Mouse (Mus musculus) kidney, postnatal 36 days (tissue): ENCODE data around the gene Hivep3.
A peak's percentile ranks its signal among the peaks of the same experiment; 100 is the strongest.

Source experiments
- DNase-seq, 2 experiments: peaks; one replicate each; pipeline ENCODE4 v3.0.0; 2021 to 2022; ENCODE audit warnings: mixed read lengths in 2 of 2

Gene Hivep3

DNA sequence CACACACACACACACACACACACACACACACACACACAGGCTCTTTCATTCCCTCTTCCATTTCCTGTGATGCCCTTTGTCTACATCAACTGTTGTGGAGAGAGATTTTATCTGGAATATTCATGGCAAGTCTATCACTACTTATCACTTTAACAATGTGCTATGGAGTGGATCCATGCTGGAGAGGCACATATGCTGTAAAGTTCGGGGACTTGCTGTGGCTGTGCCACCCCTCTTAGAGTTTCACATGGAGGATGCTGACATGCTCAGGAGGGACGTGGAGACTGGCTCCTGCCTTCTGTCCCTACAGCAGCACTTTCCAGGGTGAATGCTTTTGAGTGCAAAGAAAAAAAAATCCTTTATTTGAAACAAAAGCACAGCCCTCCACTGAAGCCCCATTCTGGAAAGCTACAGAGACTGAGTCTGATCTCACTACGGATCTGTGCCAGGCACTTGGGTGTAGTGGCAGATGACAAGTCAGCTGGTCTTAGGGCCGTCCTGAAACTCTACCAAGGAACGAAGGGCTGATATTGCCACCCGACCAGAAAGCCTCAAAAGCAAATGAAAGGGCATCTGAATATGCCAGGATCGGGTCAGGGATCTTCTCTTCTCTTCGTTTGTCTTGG is 143.1 kb downstream of the Hivep3 start:
- DNase-seq = no peak

DNA sequence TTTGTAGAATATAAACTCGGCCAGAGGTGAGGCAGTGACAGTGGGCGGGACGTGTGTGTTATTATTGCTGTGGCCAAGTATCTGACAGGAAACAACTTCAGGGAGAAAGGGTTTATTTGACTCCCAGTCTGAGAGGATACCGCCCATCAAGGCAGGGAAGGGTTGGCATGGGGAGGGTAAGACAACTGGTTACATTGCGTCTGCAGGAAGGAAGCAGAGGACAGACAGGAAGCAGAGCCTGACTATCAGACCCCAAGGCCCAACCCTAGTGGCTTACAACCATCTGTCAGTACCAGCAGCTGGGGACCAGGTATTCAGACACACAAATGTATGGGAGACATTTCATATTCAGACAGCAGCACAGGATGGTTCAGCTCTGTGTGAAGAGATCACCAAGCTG is 144.6 kb downstream of the Hivep3 start:
- no peak for DNase-seq

DNA sequence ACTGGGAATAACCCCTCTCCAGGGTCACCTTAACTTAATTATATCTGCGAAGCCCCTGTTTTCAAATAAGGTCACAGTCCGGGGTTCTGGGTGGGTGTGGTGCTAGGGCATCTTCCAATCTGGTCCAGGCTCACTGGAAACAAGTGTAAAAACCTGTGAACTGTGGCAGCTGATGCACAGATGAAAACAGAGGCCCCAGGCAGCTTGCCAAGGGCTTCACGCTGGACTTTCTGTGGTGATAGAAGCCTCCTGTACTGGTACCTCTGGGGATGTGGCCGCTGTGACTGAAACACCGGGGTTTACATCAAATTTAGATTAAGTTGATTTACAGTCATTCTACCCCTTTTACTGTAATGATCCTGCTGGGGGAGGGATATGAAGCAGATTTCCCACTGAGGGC is 146.1 kb downstream of the Hivep3 start:
- DNase-seq = no peak

DNA sequence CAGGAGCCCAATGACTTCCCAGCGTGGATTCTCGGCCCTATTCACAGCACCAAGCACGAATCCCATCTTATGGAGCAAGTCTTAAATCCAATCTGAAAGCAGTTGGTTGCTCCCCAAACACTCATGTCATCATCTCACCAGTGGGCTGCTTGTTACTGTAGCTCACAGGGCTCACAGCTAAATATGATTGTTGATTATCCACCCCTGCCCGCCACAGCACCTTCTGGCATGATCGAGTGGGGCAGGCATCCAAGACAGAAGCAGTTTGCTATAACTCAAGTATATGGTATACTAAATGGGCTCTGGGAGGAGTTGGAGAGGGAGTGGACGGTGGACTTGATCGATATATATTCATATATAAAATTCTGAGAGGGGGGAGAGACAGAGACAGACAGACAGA is 146.7 kb downstream of the Hivep3 start:
- no peak for DNase-seq

DNA sequence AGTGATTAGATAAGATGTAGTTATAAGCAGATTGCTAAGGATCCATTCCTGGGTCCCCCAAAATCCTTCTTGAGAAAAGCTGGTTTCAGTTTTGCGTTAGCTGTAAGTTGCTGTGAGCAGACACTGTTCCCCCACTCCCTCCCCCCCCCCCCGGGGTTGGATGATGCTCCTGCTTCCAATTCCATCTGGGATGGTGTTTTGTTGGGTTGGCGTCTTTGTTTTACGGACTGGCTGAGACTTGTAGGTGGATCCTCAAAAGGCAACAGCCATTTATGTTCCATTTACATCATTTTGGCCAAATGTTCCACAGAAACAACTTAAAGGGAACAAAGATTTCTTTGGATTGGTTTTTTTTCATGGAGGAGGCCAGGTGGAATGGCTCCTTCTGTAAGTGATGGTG is 147.7 kb downstream of the Hivep3 start:
- no peak for DNase-seq

GRCm38 (mm10) chr4:119882401-119882800 is 148.8 kb downstream of the Hivep3 start:
- no peak for DNase-seq

- DNase-seq = no peak
Observed at GRCm38 (mm10) chr4:119882814-119883213, 149.2 kb downstream of the Hivep3 start.

- no peak for DNase-seq
Observed at GRCm38 (mm10) chr4:119886621-119887020, 153.0 kb downstream of the Hivep3 start.

- no peak for DNase-seq
Observed at GRCm38 (mm10) chr4:119887523-119888177, 154.1 kb downstream of the Hivep3 start.

DNA sequence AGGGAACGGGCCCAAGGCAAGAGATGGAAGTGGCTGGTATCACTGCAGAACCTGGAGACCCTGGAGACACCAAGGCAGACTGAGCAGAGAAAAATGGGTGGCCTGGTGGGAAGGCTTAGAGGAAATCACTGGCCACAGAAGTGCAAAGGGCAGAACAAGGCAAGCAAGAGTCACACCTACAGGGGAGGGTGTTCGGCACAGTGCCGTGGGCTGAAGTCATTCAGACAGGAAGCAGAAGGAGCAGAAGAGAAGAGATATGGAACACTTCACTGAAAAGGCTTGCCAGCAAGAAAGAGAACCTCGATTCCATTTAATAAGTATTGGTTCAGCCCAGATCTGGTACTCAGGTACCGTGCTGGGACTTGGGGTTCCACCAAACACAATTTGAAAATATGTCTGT is 156.2 kb downstream of the Hivep3 start:
- DNase-seq = no peak

- no peak for DNase-seq
Observed at GRCm38 (mm10) chr4:119893255-119893779, 159.7 kb downstream of the Hivep3 start.

DNA sequence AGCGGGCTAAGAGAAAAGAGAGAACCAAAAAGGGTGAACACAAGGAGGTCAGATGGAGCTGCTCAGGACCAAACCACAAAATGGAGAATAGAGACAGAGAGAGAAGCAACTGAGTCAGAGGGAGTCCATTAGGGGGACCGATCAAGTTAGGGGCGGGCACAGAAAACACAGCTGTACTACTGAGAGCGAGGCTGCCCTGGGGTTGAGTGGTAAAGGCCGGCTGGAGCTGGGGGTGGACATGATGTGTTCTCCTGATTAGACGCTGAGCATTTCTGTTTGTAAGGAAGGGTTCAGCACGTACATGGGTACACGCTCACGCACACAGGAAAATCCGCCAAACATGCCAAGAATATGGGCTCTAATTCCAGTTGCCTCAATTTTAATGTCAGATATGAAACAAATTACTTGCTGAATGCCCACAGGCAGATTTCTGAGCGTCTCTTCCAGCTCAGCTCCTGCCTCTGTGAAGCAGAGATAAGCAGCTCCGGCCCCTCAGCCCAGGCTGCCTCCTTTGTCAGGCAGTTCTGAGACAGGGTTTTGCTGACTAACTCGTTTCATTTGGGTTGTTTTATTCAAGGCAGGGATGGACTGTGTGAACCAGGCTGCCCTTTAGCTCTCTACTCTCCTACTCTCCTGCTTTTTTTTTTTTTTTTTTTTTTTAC is 161.3 kb downstream of the Hivep3 start:
- DNase-seq = no peak

DNA sequence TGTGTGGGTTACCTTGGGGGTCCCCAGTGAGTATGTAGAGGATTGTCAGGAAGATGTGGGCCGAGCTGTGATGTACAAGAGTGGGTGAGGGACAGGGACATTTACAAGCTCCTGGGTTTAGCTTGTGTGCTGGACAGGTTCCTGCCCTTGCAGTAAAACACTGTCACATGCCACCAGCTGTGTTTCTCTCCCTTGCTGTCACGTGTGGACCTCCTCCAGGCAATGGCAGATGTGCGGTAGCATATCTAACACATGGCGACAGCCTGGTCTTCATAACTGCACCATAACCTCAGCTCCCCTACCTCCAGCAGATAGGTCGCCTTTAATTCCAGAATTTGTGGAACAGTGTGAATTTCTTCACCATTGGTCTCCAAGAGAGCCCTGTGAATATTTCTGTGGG is 161.9 kb downstream of the Hivep3 start:
- DNase-seq = no peak

DNA sequence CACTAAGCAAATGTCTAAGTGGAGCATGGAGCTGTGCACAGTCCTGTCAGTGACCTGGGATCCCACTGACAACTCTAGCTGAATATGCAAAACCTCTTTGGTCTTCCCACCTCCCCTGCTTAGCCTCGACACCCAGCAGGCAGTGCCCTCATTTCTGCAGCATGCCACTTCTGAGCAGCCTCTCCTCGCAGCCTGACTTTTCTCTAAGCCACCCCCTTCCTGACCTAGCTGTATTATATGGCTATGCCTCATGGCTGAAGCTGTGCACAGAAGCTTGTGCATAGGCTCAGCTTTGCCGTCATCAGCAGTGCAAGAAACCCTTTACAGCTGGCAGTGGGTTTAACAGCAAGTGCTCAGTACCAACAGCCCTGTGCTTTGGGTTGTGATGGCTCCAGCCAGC is 163.0 kb downstream of the Hivep3 start:
- no peak for DNase-seq

DNA sequence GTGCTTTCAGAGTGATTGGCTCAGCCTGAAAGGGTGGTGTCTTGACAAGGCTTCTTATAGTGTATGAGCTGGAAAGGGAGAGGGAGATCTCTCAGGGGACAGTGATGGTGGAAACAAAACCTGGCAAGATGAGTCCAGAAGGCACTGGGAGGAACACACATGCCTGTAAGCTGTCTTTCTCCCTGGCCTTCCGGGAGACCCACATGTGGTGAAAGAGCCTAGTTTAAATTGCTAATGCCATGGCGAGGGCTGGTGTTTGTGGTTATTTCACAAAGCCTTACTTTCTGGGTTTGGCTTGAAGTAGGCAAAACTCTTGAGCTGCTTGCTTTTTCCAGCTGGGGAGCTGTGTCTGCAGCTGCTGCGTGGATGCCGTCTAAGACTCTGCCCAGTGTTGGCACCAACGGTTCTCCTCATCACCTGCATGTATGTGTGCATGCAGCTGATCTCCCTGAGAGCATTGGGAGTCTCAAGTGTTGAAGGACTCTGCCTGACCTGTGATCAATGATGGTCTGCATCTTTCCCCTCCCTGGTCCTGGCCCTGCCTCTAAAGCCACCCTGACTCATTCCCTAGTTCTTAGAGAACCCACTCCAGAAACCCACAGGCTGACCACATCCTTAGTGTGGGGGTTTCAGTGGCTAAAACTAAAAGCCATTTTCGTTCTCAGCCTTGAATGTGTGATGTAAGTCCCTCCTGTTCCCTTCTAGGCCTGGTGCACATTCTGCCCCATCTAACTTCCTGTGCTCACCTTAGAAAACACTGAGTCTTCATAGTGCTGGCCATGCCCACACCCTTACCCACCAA is 163.7 kb downstream of the Hivep3 start:
- DNase-seq = no peak

DNA sequence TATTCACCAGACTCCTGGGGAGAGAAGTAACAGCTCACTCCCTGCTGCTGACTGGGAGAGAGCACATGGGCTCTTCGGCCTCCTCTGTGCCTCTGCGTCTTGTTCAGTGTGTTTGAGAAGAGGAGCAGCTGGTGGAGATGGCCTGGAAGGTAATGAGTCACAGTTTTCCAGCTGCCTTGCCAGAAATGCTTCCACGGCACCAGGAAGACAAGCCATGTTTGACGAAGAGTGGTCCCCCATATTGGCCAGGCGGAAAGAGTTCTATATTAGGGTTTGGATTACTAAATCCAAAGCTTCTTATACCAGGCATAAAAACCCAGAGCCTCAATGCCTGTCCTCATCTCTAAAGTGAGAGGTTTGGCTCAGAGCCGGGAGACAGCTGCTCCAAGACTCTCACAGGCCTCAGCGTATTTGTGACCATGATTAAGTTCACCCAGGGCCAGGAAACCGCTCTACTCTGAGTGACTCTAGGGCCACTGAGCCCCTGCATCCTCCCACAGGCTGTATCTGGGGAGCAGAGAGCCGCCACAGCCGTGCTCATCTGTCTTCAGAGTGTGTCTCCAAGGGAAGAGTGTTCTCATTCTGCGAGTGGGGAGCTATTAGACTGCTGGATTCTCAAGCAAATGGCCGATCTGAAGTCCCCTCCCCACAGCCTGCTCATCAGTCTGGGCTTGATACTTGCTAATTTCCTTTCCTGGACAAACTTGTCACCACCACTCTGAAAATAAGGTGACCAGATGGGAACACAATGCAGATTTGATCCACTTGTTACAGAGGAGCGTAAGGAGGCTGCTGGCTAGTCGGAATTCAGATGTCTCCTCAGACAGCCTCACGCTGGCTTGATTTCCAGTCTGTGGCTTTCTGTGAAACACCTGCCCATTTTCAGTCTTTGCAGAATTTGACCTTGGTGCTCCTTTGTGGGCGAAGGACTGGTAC is 168.2 kb downstream of the Hivep3 start:
- peak in 1 of 2 experiments; percentile 28 for DNase-seq

- peak in 1 of 2 experiments; percentile 36 for DNase-seq
Observed at GRCm38 (mm10) chr4:119903328-119903727, 169.7 kb downstream of the Hivep3 start.

GRCm38 (mm10) chr4:119903806-119904205 is 170.2 kb downstream of the Hivep3 start:
- peak in 1 of 2 experiments; percentile 36 for DNase-seq

- DNase-seq = no peak
Observed at GRCm38 (mm10) chr4:119904296-119904695, 170.7 kb downstream of the Hivep3 start.

DNA sequence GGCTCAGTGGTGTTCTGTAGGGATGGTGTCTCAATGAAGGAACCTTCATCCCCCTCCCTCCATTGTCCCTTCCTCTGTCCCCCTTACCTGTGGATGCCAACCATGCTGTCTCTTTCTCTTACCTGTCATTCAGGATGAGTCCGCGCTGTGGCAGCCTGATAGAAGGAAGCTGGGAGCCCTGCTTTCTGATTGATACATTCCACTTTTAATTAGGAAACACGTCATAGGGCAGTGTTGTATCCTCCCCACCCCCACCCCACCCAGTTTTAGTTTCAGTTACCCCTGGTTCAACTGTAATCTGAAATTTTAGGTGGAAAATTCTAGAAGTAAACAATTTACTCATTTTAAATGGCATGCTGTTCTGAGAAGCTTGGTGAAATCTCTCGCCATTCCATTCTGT is 173.5 kb downstream of the Hivep3 start:
- DNase-seq = no peak

DNA sequence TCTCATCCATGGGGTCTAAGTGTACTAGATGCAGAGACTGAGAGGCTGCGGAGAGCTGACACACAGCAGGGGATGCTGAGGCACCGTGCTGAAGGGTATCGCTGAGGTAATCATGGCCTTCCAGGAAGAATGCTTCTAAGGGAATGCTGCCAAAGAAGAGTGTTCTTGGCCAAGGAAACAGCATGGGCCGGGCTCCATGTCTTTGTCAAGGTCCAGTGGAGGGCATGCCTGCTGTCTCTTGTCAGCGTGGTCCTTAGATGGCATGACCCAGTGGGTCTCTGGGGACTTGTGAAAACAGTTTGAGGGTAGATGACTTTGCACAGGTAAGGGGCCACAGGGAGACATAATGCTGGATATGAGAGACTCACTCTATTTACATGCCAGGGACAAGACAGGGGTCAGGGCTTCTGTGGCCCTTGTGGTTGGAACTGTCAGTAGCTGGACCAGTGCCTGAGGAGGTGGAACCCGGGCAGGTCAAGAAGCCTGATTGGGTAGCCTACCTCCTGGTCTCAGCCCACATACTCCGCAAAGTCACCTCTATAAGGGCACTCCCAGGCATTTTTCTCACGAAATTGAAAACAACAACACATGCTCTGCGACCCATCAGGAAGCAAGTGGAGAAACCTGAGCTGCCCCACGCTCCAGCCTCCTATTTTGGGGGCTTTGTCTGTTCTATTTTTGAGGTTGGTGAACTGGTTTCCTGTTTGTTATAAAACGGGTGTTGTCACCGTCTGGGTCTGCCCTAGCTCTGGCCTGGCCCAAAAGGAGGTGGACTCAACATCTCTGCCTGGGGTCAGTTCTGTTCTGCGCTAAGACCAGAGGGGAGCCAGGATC is 177.7 kb downstream of the Hivep3 start:
- DNase-seq = peak; percentile 42 to 45
